Mouse (Mus musculus) liver, adult 2 months (tissue): ENCODE data around the gene Olfr53.

Experiments used
- CTCF ChIP-seq: fragments of 200-500 bp; IDR thresholded peaks from 2 replicates; pipeline ENCODE4 v1.5.1; 2011; ENCODE audit warnings: low read depth, low read length, control low read depth
- POLR2A ChIP-seq: fragments of 200-500 bp; IDR thresholded peaks from 2 replicates; pipeline ENCODE4 v1.6.1; 2011; ENCODE audit warnings: low read length, control low read depth; ENCODE audit not compliant: insufficient read depth; ENCODE audit errors: extremely low read depth

GRCm38 (mm10) chr7:140630559-140630958, 15.7 kb upstream of the Olfr53 start:
- TF ChIP-seq CTCF (no peak), POLR2A (no peak)
